Mouse (Mus musculus) ES-Bruce4 (cell line): ENCODE measurements at regions not wholly inside any gene's neighbourhood (a gene's known extent, or its start where the extent isn't known, plus 50 kb on each side); places are given as distances from the start of the nearest gene placed in this dataset.

Experiments
- CTCF ChIP-seq: IDR thresholded peaks from one replicate; pipeline ENCODE4 v1.8.1; 2011; ENCODE audit warnings: low read depth, low read length
- EP300 ChIP-seq: IDR thresholded peaks from 2 replicates; pipeline ENCODE4 v1.6.1; 2011; ENCODE audit warnings: low read depth, low read length; ENCODE audit not compliant: insufficient read depth
- POLR2A ChIP-seq: IDR thresholded peaks from one replicate; pipeline ENCODE4 v1.8.1; 2011; ENCODE audit warnings: low read length; ENCODE audit not compliant: insufficient read depth

GRCm38 (mm10) chr1:177616335-177617239, 113.0 kb upstream of the 1700016C15Rik start:
- TF ChIP-seq CTCF (no peak), POLR2A (no peak), EP300 (no peak)
